Mouse (Mus musculus) thymus, adult 2 months (tissue): ENCODE results near the gene Maf. TPM values are rescaled to one million over a fixed set of nuclear protein-coding genes. Genes with fewer than 3 reads are reported as not detected.

Experiments
- DNase-seq: peaks from one replicate; pipeline ENCODE4 v3.0.0; 2021
- H3K27ac ChIP-seq: fragments of 200-500 bp; 2 replicates; pipeline ENCODE4 v1.5.1; 2012; ENCODE audit warnings: low read length, control low read depth; ENCODE audit not compliant: control insufficient read depth, insufficient read depth
- H3K27me3 ChIP-seq: fragments of 200-500 bp; 2 replicates; pipeline ENCODE4 v1.6.1; 2012; ENCODE audit warnings: mild to moderate bottlenecking, low read length, moderate library complexity, mixed read lengths; ENCODE audit not compliant: control insufficient read depth, insufficient read depth
- H3K36me3 ChIP-seq: fragments of 200-500 bp; 2 replicates; pipeline ENCODE4 v1.6.1; 2012; ENCODE audit warnings: mild to moderate bottlenecking, low read length, moderate library complexity; ENCODE audit not compliant: control insufficient read depth, insufficient read depth
- H3K4me1 ChIP-seq: fragments of 200-500 bp; replicated peaks from 2 replicates; pipeline ENCODE4 v1.6.1; 2012; ENCODE audit warnings: low read length; ENCODE audit not compliant: control insufficient read depth, insufficient read depth
- H3K4me3 ChIP-seq: fragments of 200-500 bp; 2 replicates; pipeline ENCODE4 v1.5.1; 2012; ENCODE audit warnings: mild to moderate bottlenecking, low read length, control low read depth, moderate library complexity; ENCODE audit not compliant: control insufficient read depth, insufficient read depth
- CTCF ChIP-seq: fragments of 200-500 bp; IDR thresholded peaks from 2 replicates; pipeline ENCODE4 v1.5.1; 2012; ENCODE audit warnings: mild to moderate bottlenecking, control low read depth, low read length, moderate library complexity, borderline replicate concordance; ENCODE audit not compliant: control insufficient read depth, poor library complexity, insufficient read depth; ENCODE audit errors: extremely low read depth
- POLR2A ChIP-seq: fragments of 200-500 bp; IDR thresholded peaks from 2 replicates; pipeline ENCODE4 v1.6.1; 2012; ENCODE audit warnings: mild to moderate bottlenecking, low read length, control low read depth, moderate library complexity; ENCODE audit not compliant: control insufficient read depth, poor library complexity, insufficient read depth; ENCODE audit errors: extremely low read depth
- WGBS: fragments of 180-500 bp; shearing (Covaris S2); methylation state at CpG from one replicate; pipeline ENCODE4 v1.1.7; 2018; 5-methylcytosine and 5-hydroxymethylcytosine counted together
- polyA plus RNA-seq: library from polyadenylated mRNA; depleted of rRNA; stranded (reverse); fragments of >200 nt; gene quantifications from 2 replicates; pipeline ENCODE4 v1.2.3, GENCODE M21; 2012

Maf gene
- polyA plus RNA-seq, 1 experiment: 4.4 TPM

DNA sequence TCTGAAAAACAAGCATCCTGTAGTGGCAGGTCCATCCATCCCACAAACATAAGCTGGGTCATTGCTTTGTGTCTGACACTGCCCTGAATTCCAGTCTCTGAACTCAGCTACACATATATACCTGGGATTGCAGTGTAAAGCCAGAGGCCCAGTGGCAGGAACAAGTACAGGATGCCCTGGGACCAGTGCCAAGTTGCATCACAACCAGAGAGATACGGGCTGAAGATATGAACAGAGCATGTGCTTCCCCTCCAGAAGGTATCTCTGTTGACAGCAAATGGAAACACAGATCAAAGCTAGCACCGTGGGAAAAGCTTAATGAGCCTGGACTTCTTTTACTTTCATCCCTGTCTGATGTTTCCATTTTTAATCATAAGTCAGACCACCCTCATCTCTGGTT lies 38.1 kb upstream of the Maf start:
- no peak for DNase-seq
- no peak overlapping the region for H3K4me3 ChIP-seq
- no peaks in the 10 kb centered on the region for H3K36me3 ChIP-seq
- WGBS: 35% methylated on average over 2 of the region's 2 CpGs
- TF ChIP-seq CTCF: no peak
- TF ChIP-seq POLR2A: no peak
- no peak overlapping the region for H3K27ac ChIP-seq
- H3K27me3 ChIP-seq: no peaks in the 10 kb centered on the region
- H3K4me1 ChIP-seq: no peaks in the 10 kb centered on the region

DNA sequence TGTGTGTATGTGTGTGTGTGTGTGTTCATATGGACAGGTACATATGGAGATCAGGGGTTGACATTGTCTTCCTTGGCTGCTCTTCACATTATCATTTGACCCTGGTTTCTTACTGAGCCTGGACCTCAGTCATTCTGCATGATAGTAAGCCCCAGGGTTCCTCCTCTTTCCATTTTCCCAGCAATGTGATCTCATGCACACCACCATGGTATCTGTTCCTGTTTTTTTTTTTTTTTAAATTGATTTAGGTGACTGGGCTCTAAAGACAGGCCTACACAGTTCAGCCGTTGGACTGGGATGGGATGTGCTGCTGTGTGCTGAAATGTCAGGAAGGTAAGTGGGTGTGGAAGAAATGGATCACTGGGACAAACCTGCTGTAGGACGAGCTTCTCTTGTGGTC lies 35.8 kb upstream of the Maf start:
- no peak overlapping the region for H3K4me3 ChIP-seq
- H3K36me3 ChIP-seq: no peaks in the 10 kb centered on the region
- no peak overlapping the region for H3K27ac ChIP-seq
- no peaks in the 10 kb centered on the region for H3K4me1 ChIP-seq
- TF ChIP-seq CTCF (no peak), POLR2A (no peak)
- no peak for DNase-seq
- no peaks in the 10 kb centered on the region for H3K27me3 ChIP-seq
- WGBS: 89% methylated on average over 2 of the region's 2 CpGs

DNA sequence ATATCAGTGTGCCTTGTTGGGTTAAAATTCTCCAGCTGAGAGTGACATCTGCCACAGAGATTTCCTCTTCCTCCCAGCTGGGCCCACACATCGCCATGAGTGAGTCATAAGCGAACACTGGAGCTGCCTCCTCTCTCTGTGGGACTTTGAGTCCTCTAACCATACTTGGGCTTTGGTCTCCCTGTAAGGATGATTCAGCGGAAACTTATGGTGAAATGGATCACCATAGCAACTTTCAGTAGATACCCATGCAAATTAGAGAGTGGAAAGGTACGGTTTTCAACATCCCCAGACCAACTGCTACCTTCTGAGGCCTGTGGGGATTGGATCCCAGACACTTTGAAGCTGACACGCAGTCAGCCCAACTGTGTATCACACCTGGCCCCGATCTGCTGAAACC lies 35.1 kb upstream of the Maf start:
- 47% methylated on average over 6 of the region's 6 CpGs for WGBS
- H3K27me3 ChIP-seq: no peaks in the 10 kb centered on the region
- H3K4me3 ChIP-seq: no peak overlapping the region
- no peak overlapping the region for H3K27ac ChIP-seq
- H3K4me1 ChIP-seq: no peaks in the 10 kb centered on the region
- no peaks in the 10 kb centered on the region for H3K36me3 ChIP-seq
- DNase-seq: no peak
- TF ChIP-seq POLR2A: no peak
- TF ChIP-seq CTCF: no peak

DNA sequence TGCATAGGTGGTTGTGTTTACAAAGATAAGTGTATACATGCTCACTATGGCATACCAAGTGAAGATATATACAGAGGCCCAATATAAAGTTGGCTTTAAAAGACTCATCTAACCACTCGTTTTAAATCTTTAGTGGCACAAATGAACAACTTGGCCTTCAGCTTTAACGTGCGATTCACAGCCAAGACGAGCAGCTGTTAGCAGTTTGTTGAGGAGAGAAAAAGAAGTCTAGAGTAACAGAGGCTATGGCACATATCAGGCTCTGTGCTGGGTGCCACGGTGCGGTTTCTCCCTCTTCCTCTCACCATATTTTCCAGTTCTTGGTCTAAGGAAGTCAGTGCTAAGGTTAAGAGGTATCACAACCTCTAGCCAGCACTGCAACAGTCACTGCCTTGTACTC lies 34.4 kb upstream of the Maf start:
- TF ChIP-seq CTCF (no peak), POLR2A (no peak)
- H3K27ac ChIP-seq: no peak overlapping the region
- no peak for DNase-seq
- no peaks in the 10 kb centered on the region for H3K36me3 ChIP-seq
- 96% methylated on average over 6 of the region's 6 CpGs for WGBS
- H3K27me3 ChIP-seq: no peaks in the 10 kb centered on the region
- no peak overlapping the region for H3K4me3 ChIP-seq
- H3K4me1 ChIP-seq: no peaks in the 10 kb centered on the region

DNA sequence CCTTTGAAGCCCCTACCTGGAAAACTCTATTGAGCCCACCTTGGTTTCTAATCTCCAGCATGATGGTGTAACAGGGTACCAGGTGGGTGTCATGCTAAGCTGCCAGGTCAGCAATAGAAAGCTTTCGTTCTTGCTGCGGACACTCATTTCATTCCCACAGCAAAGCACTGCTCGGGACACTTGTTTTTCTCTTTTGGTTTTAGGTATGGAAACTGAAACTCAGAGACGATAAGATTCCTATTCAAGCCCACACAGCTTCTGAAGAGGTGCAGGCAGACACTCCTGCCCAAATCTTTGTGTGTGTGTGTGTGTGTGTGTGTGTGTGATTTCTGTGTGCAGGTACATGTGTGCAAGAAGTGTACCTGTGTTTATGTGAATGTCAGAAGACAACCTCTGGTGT lies 32.2 kb upstream of the Maf start:
- 93% methylated on average over 4 of the region's 4 CpGs for WGBS
- no peak overlapping the region for H3K4me3 ChIP-seq
- H3K4me1 ChIP-seq: no peaks in the 10 kb centered on the region
- TF ChIP-seq CTCF (no peak), POLR2A (no peak)
- no peaks in the 10 kb centered on the region for H3K27me3 ChIP-seq
- H3K27ac ChIP-seq: no peak overlapping the region
- no peaks in the 10 kb centered on the region for H3K36me3 ChIP-seq
- no peak for DNase-seq

DNA sequence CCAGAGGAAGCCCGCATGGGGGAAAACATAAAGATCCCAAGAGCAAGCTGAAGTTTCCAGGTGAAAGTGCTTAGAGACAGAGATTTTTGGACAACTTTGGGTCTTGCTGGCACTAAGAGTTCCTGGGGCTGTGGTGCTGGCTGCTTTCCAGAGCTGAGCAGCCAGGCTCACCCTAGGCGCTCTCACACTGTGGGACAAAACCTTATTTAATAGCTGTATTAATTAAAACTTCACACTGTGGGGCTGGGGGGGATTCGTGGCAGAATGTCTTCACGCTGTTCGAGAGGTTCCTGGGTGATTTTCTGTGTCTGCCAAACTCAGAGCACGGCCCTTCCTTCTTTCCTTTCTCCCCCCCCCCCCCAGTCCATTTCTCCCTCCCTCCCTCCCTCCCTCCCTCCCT lies 24.8 kb upstream of the Maf start:
- WGBS: 69% methylated on average over 6 of the region's 6 CpGs
- Histone ChIP-seq H3K4me1 (no peaks in the 10 kb centered on the region), H3K4me3 (no peak overlapping the region), H3K36me3 (no peaks in the 10 kb centered on the region), H3K27ac (no peak overlapping the region), H3K27me3 (no peaks in the 10 kb centered on the region)
- no peak for DNase-seq
- no peak for TF ChIP-seq CTCF
- no peak for TF ChIP-seq POLR2A

DNA sequence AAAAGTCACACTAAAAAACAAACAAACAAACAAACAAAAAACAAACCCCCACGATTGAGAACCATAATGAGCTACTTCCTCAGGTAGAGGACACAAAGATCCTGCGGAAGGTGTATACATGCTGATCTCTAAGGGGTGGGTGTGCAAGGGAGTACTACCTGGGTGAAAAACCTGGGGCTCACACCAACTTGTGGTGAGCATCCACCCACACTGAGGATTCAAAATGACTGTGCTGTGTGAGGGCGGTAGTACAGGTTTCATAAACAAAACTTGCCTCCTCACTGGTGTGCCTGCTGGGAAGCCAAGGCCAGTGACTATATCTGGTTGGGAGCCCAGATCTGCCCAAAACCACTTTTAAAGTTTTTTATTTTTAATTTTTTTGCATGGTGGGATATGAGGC lies 19.2 kb upstream of the Maf start:
- 73% methylated on average over 3 of the region's 3 CpGs for WGBS
- H3K36me3 ChIP-seq: no peaks in the 10 kb centered on the region
- DNase-seq: no peak
- H3K4me3 ChIP-seq: no peak overlapping the region
- no peak overlapping the region for H3K27ac ChIP-seq
- no peak for TF ChIP-seq POLR2A
- TF ChIP-seq CTCF: no peak
- no peaks in the 10 kb centered on the region for H3K27me3 ChIP-seq
- H3K4me1 ChIP-seq: no peaks in the 10 kb centered on the region

DNA sequence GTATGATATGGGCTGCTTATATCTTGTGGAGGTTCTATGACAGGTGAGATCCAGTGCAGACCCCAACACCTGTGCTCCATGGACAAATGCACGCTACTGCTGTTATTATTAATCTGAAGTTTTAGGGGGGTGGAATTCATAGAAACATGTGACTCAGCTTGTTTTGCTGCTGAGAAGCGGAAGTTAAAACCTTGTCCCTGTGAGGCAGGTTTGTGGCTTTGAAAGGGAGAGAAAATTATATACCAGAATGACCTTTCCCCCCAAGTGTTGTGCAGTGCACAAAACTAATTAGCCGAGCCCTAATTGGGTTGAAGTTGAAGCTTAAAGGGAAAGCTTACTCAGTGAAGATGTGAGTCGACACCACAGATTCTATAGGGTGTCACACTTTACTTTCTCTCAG lies 18.6 kb upstream of the Maf start:
- no peaks in the 10 kb centered on the region for H3K36me3 ChIP-seq
- 26% methylated on average over 4 of the region's 4 CpGs for WGBS
- no peak overlapping the region for H3K27ac ChIP-seq
- DNase-seq: no peak
- no peak overlapping the region for H3K4me3 ChIP-seq
- no peaks in the 10 kb centered on the region for H3K4me1 ChIP-seq
- no peaks in the 10 kb centered on the region for H3K27me3 ChIP-seq
- TF ChIP-seq CTCF (no peak), POLR2A (no peak)
